Mouse (Mus musculus): Measurements from ENCODE around the gene Lrrc32. TPM values are rescaled to one million over a fixed set of nuclear protein-coding genes. Genes with fewer than 3 reads are reported as not detected.
A peak's percentile ranks its signal among the peaks of the same experiment; 100 is the strongest.

Gene Lrrc32
- polyA plus RNA-seq, 1 experiment from 2014 or later, result 3.8 TPM

GRCm38 (mm10) chr7:98480481-98480880 lies 8.6 kb upstream of the Lrrc32 start:
- Histone ChIP-seq H3K9me3 (no peaks in the 10 kb centered on the region), H3K4me3 (replicated peaks) (no peak overlapping the region), H3K27me3 (peaks cover 12% of the 10 kb centered on the region), H3K4me1 (replicated peaks) (peaks cover 9% of the 10 kb centered on the region; the same call in 1 of the 2 replicates), H3K4me2 (replicated peaks) (no peak overlapping the region), H3K27ac (no peak overlapping the region), H3K36me3 (no peaks in the 10 kb centered on the region), H3K9ac (replicated peaks) (no peak overlapping the region)
- ATAC-seq, result no peak
- WGBS, result 89% methylated on average over 1 of the region's 1 CpGs

DNA sequence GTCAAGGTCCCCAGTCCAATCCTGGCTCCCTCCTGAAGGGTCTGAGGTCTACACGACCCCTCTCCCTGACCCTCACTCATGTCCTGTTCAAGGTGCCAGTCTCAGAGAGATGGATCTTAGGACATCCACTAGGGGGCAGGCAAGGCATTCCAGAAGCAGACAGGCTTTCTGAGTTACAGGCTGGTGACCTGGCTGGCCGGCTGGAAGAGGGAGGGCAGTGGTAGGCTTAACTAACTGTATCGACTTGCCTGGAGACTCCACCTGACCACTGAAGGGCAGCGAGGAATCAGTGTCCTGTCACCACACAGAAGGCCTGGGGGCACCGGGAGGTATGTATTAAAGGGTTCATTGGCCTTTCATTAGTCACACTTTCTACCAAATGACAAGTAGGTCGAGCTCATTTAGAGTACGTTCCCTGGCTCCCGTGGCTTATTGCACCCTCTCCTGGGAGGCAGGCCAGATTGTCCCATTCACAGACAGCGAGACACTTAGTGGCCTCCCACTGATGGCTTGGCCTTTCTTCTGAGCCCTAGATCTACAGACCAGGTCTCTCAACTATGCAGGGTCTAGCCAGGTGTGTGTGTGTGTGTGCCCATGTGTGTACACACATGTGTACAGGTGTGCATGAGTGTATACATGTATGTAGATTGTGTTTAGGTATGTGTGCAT lies 7.9 kb upstream of the Lrrc32 start:
- no peak overlapping the region for H3K4me3 ChIP-seq (replicated peaks)
- H3K4me1 ChIP-seq (replicated peaks), result peaks cover 10% of the 10 kb centered on the region; the same call in 1 of the 2 replicates
- no peak overlapping the region for H3K27ac ChIP-seq
- no peak overlapping the region for H3K9ac ChIP-seq (replicated peaks)
- ATAC-seq, result peak; percentile 74
- H3K27me3 ChIP-seq, result peaks cover 12% of the 10 kb centered on the region
- WGBS, result 10% methylated on average over 9 of the region's 9 CpGs
- H3K36me3 ChIP-seq, result no peaks in the 10 kb centered on the region
- no peaks in the 10 kb centered on the region for H3K9me3 ChIP-seq
- no peak overlapping the region for H3K4me2 ChIP-seq (replicated peaks)

DNA sequence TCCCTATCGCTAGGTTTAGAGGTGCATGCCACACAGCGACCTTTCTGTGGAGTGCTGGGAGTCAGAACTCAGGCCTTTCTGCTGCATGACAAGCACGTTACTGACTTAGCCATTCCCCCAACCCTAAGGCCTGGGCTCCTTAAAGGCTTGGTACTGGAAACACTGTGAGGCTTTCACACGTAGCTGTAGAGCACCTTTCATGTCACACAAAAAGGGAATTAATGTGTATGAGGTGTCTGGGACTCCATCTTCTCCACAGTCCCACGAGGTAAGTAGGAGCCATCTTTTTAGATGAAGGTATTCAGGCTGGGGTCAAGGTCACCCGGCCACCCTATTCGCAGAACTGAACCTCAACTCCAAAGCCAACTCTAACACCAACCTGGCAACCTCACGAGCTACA lies 7.2 kb upstream of the Lrrc32 start:
- WGBS, result 85% methylated on average over 8 of the region's 8 CpGs
- H3K4me3 ChIP-seq (replicated peaks), result no peak overlapping the region
- no peak overlapping the region for H3K9ac ChIP-seq (replicated peaks)
- no peaks in the 10 kb centered on the region for H3K9me3 ChIP-seq
- peaks cover 12% of the 10 kb centered on the region for H3K27me3 ChIP-seq
- peaks cover 16% of the 10 kb centered on the region for H3K4me1 ChIP-seq (replicated peaks)
- ATAC-seq, result no peak
- no peaks in the 10 kb centered on the region for H3K36me3 ChIP-seq
- no peak overlapping the region for H3K27ac ChIP-seq
- H3K4me2 ChIP-seq (replicated peaks), result no peak overlapping the region

GRCm38 (mm10) chr7:98482551-98483267 lies 6.4 kb upstream of the Lrrc32 start:
- H3K27ac ChIP-seq, result no peak overlapping the region
- no peak overlapping the region for H3K9ac ChIP-seq (replicated peaks)

GRCm38 (mm10) chr7:98483268-98483607 lies 5.8 kb upstream of the Lrrc32 start:
- ATAC-seq, result no peak
- Histone ChIP-seq H3K4me1 (replicated peaks) (peaks cover 16% of the 10 kb centered on the region), H3K27ac (no peak overlapping the region), H3K4me3 (replicated peaks) (no peak overlapping the region), H3K27me3 (peaks cover 12% of the 10 kb centered on the region), H3K36me3 (no peaks in the 10 kb centered on the region), H3K9me3 (no peaks in the 10 kb centered on the region), H3K4me2 (replicated peaks) (no peak overlapping the region), H3K9ac (replicated peaks) (no peak overlapping the region)
- 34% methylated on average over 8 of the region's 8 CpGs for WGBS

More at GRCm38 (mm10) chr7:98482551-98483267, 6.4 kb upstream of the Lrrc32 start:
- Histone ChIP-seq H3K4me2 (replicated peaks) (no peak overlapping the region), H3K27me3 (peaks cover 12% of the 10 kb centered on the region), H3K4me3 (replicated peaks) (no peak overlapping the region), H3K9me3 (no peaks in the 10 kb centered on the region), H3K4me1 (replicated peaks) (peaks cover 16% of the 10 kb centered on the region), H3K36me3 (no peaks in the 10 kb centered on the region)
- ATAC-seq, result no peak
- WGBS, result 60% methylated on average over 12 of the region's 12 CpGs

- Histone ChIP-seq H3K4me3 (replicated peaks) (no peak overlapping the region), H3K27ac (no peak overlapping the region), H3K9ac (replicated peaks) (no peak overlapping the region), H3K4me2 (replicated peaks) (no peak overlapping the region), H3K36me3 (no peaks in the 10 kb centered on the region), H3K9me3 (no peaks in the 10 kb centered on the region), H3K4me1 (replicated peaks) (peaks cover 22% of the 10 kb centered on the region), H3K27me3 (peaks cover 16% of the 10 kb centered on the region)
- ATAC-seq, result no peak
- WGBS, result 88% methylated on average over 3 of the region's 3 CpGs
Observed at GRCm38 (mm10) chr7:98484878-98485277, 4.2 kb upstream of the Lrrc32 start.

DNA sequence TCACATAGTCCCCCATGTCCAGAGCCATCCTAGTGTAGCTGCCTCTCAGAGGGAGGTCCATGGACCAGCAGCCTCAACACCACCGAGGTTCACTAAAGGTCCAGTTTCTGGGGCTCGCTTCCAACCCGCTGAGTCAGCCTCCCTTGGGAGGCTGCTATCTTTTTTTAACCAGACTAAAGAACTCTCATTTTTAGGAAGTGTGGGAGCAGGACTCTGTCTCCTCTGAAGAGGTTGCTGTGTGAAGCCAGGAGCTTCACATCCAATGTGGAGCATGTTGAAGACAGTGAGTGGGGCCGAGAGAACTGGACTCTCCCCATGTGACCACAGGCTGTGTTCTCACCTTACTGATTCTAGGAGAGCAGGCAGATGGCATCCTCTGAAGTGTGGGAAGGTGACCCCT lies 3.6 kb upstream of the Lrrc32 start:
- H3K9ac ChIP-seq (replicated peaks), result no peak overlapping the region
- WGBS, result 80% methylated on average over 4 of the region's 4 CpGs
- H3K27me3 ChIP-seq, result peaks cover 18% of the 10 kb centered on the region
- no peak overlapping the region for H3K4me2 ChIP-seq (replicated peaks)
- peaks cover 22% of the 10 kb centered on the region for H3K4me1 ChIP-seq (replicated peaks)
- no peaks in the 10 kb centered on the region for H3K9me3 ChIP-seq
- H3K27ac ChIP-seq, result no peak overlapping the region
- H3K4me3 ChIP-seq (replicated peaks), result no peak overlapping the region
- no peak for ATAC-seq
- H3K36me3 ChIP-seq, result no peaks in the 10 kb centered on the region

GRCm38 (mm10) chr7:98486471-98486917 lies 2.6 kb upstream of the Lrrc32 start:
- no peak overlapping the region for H3K4me3 ChIP-seq (replicated peaks)
- WGBS, result 55% methylated on average over 7 of the region's 7 CpGs
- H3K4me2 ChIP-seq (replicated peaks), result no peak overlapping the region
- peaks cover 19% of the 10 kb centered on the region for H3K4me1 ChIP-seq (replicated peaks)
- no peaks in the 10 kb centered on the region for H3K9me3 ChIP-seq
- H3K9ac ChIP-seq (replicated peaks), result no peak overlapping the region
- peaks cover 27% of the 10 kb centered on the region for H3K27me3 ChIP-seq
- ATAC-seq, result no peak
- no peak overlapping the region for H3K27ac ChIP-seq
- H3K36me3 ChIP-seq, result no peaks in the 10 kb centered on the region

DNA sequence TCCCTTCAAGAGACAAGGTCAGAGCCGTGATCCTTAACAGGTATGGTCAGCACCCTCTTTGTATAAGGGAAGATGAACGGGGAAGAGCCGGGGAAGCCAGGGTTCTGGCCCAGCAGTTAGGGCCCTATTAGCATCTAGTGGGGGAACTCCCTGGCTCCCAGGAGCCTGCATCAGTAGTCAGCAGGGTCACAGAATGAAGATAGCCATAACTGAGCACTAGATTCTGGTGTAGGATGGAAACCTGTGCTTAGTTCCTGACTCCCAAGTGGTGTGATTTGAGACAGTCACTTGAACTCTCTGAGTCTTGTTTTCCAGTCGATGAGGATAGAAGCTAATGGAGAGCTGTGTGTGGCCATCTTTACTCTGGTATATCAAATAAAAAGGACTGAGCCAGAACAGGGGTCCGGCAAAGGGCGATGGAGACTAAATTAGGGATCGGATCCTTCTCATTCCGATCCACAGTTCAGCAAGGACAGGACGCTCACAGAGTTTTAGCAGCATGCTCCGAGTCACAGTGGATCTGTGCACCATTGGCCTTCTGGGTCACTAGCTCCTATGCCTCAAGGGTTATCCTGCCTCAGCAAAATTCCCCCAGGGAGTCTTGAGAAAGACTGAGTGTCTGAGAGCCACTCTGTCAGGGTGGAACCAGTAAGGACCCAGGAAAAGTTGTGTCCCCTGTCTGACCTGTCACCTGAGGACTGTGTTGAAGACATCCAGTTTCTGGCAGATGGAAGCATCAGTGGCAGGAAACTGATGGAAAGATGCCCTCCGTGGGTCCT lies 1.7 kb upstream of the Lrrc32 start:
- no peak overlapping the region for H3K4me3 ChIP-seq (replicated peaks)
- no peaks in the 10 kb centered on the region for H3K36me3 ChIP-seq
- H3K9me3 ChIP-seq, result no peaks in the 10 kb centered on the region
- H3K27me3 ChIP-seq, result peaks cover 34% of the 10 kb centered on the region
- H3K4me2 ChIP-seq (replicated peaks), result no peak overlapping the region
- H3K4me1 ChIP-seq (replicated peaks), result peaks cover 19% of the 10 kb centered on the region
- no peak for ATAC-seq
- WGBS, result 87% methylated on average over 11 of the region's 11 CpGs
- H3K9ac ChIP-seq (replicated peaks), result no peak overlapping the region
- H3K27ac ChIP-seq, result no peak overlapping the region

GRCm38 (mm10) chr7:98488398-98489130 lies 519 bp upstream of the Lrrc32 start:
- Histone ChIP-seq H3K36me3 (no peaks in the 10 kb centered on the region), H3K9ac (replicated peaks) (no peak overlapping the region), H3K9me3 (no peaks in the 10 kb centered on the region), H3K4me1 (replicated peaks) (peaks cover 15% of the 10 kb centered on the region), H3K27me3 (peaks cover 30% of the 10 kb centered on the region), H3K4me3 (replicated peaks) (no peak overlapping the region), H3K27ac (no peak overlapping the region), H3K4me2 (replicated peaks) (0 out of 2 replicates have a peak overlapping the region, but pooled peaks have one; percentile 57)
- WGBS, result 89% methylated on average over 13 of the region's 13 CpGs
- no peak for ATAC-seq

DNA sequence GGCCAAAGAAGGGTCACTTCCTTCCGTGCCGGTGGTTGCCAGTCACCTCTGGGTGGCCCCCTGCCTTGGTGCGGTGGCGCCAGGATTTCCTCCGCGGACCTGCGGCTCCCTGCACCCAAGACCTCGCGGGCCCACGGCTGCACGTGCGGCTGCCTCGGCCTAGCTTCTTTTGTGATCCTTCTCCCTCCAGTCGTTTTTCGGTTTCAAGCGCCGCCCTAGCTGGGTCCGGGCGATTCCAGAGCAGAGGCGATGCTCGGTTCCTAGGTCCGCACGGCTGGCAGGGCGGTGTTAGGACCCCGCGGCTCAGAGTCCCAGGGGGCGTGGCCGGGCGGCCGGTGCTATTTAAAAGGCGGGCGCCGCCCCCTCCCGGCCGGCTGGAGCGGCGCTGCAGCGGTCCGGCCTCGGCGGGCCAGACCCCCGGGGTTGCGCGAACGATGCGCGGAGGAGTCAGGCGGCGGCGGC lies 571 bp downstream of the Lrrc32 start:
- WGBS, result under 1% methylated on average over 50 of the region's 50 CpGs
- peak; percentile 88 for ATAC-seq
- Histone ChIP-seq H3K27me3 (peaks cover 30% of the 10 kb centered on the region), H3K36me3 (no peaks in the 10 kb centered on the region), H3K9ac (replicated peaks) (peak overlapping the region; percentile 66), H3K9me3 (no peaks in the 10 kb centered on the region), H3K4me2 (replicated peaks) (peak overlapping the region; percentile 57), H3K4me3 (replicated peaks) (peak overlapping the region; percentile 41), H3K27ac (no peak overlapping the region), H3K4me1 (replicated peaks) (peaks cover 15% of the 10 kb centered on the region)

Measured in midbrain, embryonic 13.5 days (tissue).